Mouse (Mus musculus) lung, postnatal 0 days (tissue): ENCODE results near the gene Fn3k.

ENCODE experiments used
- CTCF ChIP-seq: IDR thresholded peaks from 2 replicates; pipeline ENCODE4 v1.5.1; 2016; ENCODE audit warnings: antibody characterized with exemption, mild to moderate bottlenecking
- EP300 ChIP-seq: IDR thresholded peaks from 2 replicates; pipeline ENCODE4 v1.6.1; 2016; ENCODE audit warnings: antibody characterized with exemption, mild to moderate bottlenecking, control low read depth

GRCm38 (mm10) chr11:121421553-121422173 lies 13.1 kb upstream of the Fn3k start:
- no peak for TF ChIP-seq CTCF
- TF ChIP-seq EP300, result no peak
